Mouse (Mus musculus) heart, postnatal 0 days (tissue): ENCODE measurements around the gene Mlycd.

Source experiments
- CTCF ChIP-seq: IDR thresholded peaks from 2 replicates; pipeline ENCODE4 v1.5.1; 2016; ENCODE audit warnings: antibody characterized with exemption, control low read depth, low read depth
- EP300 ChIP-seq: IDR thresholded peaks from 2 replicates; pipeline ENCODE4 v1.6.1; 2016; ENCODE audit warnings: antibody characterized with exemption, low read depth

- TF ChIP-seq CTCF (no peak), EP300 (no peak)
Measured at GRCm38 (mm10) chr8:119434569-119434968, 39.9 kb downstream of the Mlycd start.
